Mouse (Mus musculus): ENCODE data around the gene Fbxo46.

Gene Fbxo46

GRCm38 (mm10) chr7:19184758-19185157, 65.1 kb downstream of the Fbxo46 start:
- TF ChIP-seq GATA4 (IDR thresholded peaks at IDR 0.05; ENCODE audit: insufficient replicate concordance, low read length): no peak

Data from liver, adult (tissue).